Mouse (Mus musculus): ENCODE measurements around the gene Ralb. TPM values are rescaled to one million over a fixed set of nuclear protein-coding genes. Genes with fewer than 3 reads are reported as not detected.

Gene Ralb
- 22.7 TPM for polyA plus RNA-seq (2014; fragmentation: Illumina TruSeq; extraction: RNeasy Lipid Tissue Mini Kit (QIAGEN cat#74804); ENCODE audit: low read depth, low replicate concordance)

DNA sequence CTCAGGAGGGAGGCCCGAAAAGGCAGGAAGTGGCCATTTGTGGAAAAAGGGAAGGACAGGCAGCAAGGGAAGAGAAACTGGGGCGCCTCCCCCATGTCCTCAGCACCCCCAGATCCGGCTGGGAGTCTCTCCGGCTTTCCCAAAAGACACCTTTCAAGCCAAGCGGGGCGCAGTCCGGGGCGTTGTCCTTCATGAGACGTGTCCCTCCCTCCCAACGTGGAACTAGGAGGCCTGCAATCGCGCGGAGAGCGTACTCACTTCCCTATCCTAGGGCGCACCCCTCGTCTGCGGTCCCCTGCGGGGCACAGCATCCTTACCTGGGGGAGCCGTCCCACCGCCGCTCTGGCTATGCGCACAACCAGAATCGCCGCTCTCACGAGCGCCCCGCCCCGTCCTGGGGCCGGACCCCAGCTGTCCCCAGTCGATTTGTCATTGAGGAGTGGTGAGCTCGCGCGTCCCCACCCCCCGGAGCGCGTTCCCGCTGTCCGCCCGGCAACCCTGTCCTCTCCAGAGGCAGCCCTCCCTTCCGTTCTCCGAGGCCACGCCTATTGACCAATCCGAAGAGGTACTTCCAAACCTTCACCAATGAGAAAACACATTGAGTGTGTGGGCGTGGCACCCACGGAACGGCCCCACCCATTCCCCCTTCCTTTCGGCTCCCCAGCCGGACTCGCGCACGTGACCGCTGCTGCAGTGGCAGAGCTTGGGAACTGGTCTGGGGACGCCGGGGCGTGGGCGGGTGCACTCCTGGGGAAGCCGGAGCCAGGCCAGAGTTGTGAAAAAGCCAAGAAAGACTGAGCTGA is at the start of gene Ralb:
Gene Ralb (minus strand): TSS at position 535 of the 803 bp plus-strand sequence.

DNA sequence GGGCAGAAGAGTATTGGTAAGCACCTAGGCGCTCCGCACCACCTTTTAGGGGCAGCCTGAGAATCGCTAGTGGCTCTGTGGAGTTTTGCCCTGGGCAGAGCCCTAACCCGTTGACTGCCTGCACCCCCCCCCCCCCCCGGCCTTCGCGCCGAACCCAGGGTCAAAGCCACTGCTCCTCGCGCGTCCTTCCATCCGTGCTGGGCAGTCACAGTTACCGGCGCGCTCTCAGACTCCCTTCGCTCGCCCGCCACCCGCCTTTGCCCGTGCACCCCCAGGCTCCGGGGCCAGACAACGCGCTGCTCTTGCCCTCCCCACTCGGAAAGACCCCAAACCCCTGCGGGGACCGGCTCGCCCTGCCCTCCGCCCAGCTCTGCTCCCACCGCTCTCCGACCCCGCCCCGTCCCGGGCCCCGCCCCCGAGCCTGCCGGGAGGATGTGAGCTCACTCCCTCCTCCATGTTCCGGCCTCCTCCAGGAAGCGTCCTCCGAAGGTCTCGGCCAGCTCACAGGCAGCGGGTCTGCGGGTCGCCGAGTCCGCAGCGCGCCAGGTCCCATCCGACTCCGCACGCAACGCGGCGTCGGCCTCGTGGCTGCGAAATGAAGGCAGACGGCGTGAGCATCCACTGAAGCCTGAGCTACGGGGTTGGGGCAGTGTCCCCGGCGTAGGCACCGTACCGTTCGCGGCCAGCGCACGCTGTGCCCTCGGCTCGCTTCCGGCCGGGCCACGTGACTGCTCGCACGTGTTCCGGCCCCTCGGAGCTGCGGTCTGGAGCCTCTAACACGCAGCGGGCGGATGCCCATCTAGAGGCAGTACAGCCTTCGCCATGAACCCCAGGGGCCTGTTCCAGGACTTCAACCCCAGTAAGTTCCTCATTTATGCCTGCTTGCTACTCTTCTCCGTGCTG is 21.3 kb upstream of the Ralb start, which contains the start of gene Tmem185b:
Gene Tmem185b (plus strand): TSS at position 472 of the 903 bp plus-strand sequence.

DNA sequence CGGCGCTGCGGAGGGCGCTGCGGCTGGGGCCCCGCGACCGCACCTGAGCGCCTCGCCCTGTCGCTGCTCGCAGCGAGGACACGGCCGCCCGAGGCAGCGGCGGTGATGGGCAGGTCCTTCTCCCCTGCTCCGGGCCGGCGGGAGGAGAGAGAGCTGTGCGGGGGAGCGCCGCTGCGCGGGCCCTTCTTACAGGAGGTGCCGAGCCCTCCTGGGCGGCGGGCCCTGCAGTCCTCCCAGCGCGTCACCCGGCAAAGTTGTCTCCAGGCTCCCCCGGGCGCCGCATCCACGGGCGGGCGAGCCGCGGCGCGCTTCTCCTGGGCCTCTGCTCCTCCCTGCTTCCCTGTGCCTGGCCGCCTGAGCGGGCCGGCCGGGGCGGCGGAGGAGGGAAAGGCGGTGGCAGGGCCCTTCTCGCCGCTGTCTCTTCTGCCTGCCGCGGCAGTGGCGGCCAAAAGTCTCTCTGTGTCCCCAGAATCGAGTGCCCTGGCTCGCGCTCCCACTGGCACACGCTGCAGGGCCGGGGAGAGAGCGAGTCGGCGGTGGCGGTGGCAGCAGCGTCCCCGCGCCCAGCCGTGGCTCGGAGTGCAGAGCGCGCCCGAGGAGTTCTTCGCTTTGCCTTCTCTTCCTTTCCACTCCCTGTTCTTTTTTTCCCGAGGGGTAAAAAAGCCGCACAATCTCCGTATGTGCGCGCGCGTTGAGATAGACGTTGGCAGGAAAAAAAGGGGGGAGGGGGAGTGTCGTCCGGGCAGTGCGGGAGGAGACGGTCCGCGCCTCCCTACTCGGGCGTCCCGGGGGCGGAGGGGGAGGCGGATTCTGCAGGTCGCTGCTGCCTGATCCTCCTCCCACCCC is 82.8 kb downstream of the Ralb start, which contains the start of gene Inhbb:
Gene Inhbb (minus strand): TSS at position 673 of the 846 bp plus-strand sequence.

Other genes starting within 250 kb of the Ralb start
- 0.41 TPM for gene Inhbb, start 82.5 kb downstream of the Ralb start, polyA plus RNA-seq (2014; fragmentation: Illumina TruSeq; extraction: RNeasy Lipid Tissue Mini Kit (QIAGEN cat#74804); ENCODE audit: low read depth, low replicate concordance)
- gene Tmem185b, start 21.4 kb upstream of the Ralb start, polyA plus RNA-seq (2014; fragmentation: Illumina TruSeq; extraction: RNeasy Lipid Tissue Mini Kit (QIAGEN cat#74804); ENCODE audit: low read depth, low replicate concordance): 16.0 TPM
- gene Epb41l5, start 144.2 kb upstream of the Ralb start, polyA plus RNA-seq (2014; fragmentation: Illumina TruSeq; extraction: RNeasy Lipid Tissue Mini Kit (QIAGEN cat#74804); ENCODE audit: low read depth, low replicate concordance): 22.8 TPM